Mouse (Mus musculus): ENCODE measurements around the gene Ggcx. TPM values are rescaled to one million over a fixed set of nuclear protein-coding genes. Genes with fewer than 3 reads are reported as not detected.
A peak's percentile ranks its signal among the peaks of the same experiment; 100 is the strongest.

Ggcx gene
- polyA plus RNA-seq, 1 experiment from 2014 or later: 18.7 TPM

DNA sequence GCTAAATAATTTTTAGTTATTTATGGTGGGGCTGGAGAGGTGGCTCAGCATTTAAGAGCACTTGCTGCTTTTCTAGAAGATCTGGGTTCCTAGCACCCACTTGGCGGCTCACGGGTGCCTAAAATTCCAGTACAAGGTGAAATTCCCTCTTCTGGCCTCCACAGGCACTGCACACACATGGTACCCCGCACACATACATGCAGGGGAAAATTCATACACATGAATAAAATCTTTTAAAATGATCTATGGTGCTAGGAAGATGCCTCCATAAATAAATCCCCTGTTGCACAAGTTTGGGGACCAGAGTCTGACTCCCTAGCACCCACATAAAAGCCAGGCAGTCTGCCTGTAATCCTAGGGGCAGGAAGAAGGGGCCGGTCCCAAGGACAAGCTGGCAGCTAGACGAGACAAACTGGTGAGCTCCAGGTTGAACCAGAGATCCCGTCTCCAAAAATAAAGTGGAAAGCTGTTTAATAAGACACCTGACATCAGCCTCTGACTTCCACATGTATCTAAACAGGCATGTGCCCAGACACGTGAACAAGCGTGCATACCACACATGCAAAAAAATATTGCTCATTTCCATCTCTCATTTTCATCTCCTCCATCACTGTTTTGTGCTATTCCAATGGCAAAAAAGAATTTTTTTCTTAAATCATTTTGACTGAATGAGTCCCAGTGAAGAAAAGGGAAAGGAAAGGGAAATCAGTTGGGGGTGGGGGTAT is 35.4 kb upstream of the Ggcx start:
- no peak overlapping the region for H3K4me2 ChIP-seq (replicated peaks)
- peaks cover 30% of the 10 kb centered on the region for H3K27me3 ChIP-seq
- WGBS: 86% methylated on average over 8 of the region's 8 CpGs
- no peaks in the 10 kb centered on the region for H3K36me3 ChIP-seq
- no peak for ATAC-seq
- H3K4me3 ChIP-seq (replicated peaks): no peak overlapping the region
- no peak overlapping the region for H3K27ac ChIP-seq
- H3K9me3 ChIP-seq: no peaks in the 10 kb centered on the region
- no peak overlapping the region for H3K9ac ChIP-seq (replicated peaks)
- peaks cover 4% of the 10 kb centered on the region; the same call in 1 of the 2 replicates for H3K4me1 ChIP-seq (replicated peaks)

DNA sequence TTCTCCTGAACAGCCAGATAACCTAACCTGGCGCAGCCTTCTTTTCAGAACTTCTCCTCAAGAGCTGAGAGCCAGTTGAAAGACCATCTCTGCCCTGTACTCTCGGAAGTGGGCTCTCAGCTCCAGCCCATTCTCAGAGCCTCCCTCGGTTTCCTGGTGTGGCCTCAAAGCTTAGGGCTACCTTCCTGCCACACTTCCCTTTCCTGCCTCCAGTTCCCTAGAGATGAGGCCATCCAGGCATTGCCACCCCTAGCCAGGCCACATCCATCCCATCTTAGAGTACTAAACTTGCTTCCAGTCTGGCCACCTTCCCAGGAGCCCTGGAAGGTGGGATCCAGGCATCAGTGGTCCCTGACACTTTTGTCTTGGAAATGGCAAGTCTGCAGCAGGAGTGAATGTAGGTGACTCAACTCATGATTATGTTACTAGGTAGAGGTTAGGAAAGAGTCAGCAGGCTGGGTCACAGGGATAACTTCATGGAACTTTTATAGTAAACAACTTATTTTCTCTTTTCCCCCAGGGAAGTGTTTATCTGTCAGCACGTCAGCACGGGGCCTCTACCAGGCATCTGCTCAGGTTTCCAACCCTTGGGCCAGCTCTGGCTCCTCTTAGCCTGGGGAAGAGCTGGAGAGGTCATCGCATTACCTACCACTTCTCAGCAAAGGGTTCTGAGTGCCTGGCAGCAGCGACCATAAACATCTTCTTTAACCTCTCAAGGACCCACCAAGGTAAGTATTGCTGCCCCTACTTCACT is 34.6 kb upstream of the Ggcx start:
- WGBS: 47% methylated on average over 7 of the region's 7 CpGs
- Histone ChIP-seq H3K9me3 (no peaks in the 10 kb centered on the region), H3K4me3 (replicated peaks) (peak overlapping the region; percentile 40), H3K27ac (no peak overlapping the region), H3K36me3 (no peaks in the 10 kb centered on the region), H3K4me1 (replicated peaks) (peaks cover 4% of the 10 kb centered on the region; the same call in 1 of the 2 replicates), H3K4me2 (replicated peaks) (peak overlapping the region; percentile 62), H3K27me3 (peaks cover 30% of the 10 kb centered on the region), H3K9ac (replicated peaks) (peak overlapping the region; percentile 58; the same call in 1 of the 2 replicates)
- no peak for ATAC-seq

DNA sequence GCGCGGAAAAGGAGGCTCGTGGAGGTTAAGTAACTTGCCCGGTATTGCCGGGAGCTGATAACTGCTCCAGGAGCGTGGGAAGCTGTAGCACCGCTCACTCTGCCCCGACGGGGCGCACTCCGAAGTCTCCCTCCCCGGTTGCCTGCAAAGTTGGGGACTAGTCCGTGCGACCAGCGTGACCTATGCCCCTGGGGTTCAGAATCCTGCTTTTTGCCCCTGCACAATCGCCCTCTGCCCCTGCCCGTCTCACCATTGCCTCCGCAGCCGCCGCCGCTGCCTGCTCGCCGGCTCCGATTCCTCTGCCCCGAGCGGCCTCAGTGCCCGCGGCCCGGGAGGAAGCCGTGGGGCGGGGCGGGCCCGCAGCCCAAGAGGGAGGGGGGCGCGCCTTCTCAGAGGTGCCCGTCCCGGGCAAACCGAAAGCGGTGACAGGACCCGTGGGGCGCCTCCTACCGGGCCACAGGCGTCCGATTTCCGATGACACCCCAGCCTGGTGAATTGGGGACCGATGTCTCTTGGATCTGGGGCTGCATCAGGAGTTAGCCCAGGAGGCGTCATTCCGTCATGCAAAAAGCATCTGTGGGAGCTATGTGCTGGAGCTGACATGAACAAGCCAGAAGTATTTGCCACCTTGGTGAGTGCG is 33.9 kb upstream of the Ggcx start, which contains the start of gene Vamp5:
Gene Vamp5, minus strand, starts transcription at position 338 of the 640 bp plus-strand sequence.
- peak within 1 kb of the TSS; percentile 58 for H3K9ac ChIP-seq (replicated peaks)
- ATAC-seq: peak; percentile 70
- peak within 1 kb of the TSS; percentile 40 for H3K4me3 ChIP-seq (replicated peaks)
- peaks cover 4% of the 10 kb centered on the region; the same call in 1 of the 2 replicates for H3K4me1 ChIP-seq (replicated peaks)
- H3K27me3 ChIP-seq: peaks cover 30% of the 10 kb centered on the region
- whole genome bisulfite sequencing: 2% methylated on average over 49 of the region's 49 CpGs
- no peak within 1 kb of the TSS for H3K27ac ChIP-seq
- no peaks in the 10 kb centered on the region for H3K9me3 ChIP-seq
- peak within 1 kb of the TSS; percentile 62 for H3K4me2 ChIP-seq (replicated peaks)
- H3K36me3 ChIP-seq: no peaks in the 10 kb centered on the region

DNA sequence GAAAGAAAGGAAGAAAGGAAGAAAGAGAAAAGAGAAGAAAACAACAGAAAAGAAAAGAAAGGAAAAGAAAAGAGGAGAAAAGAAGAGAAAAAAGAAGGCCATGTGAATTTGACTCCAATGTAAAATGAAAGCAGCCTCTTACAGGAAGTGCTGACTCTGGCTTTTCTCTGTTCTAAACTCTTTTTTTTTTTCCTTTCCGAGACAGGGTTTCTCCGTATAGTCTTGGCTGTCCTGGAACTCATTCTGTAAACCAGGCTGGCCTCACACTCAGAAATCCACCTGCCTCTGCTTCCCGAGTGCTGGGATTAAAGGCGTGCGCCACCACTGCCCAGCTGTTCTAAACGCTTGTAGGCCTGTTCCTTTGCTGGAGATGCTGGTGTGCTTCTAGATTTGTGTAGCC is 31.6 kb upstream of the Ggcx start:
- H3K36me3 ChIP-seq: no peaks in the 10 kb centered on the region
- no peak overlapping the region for H3K27ac ChIP-seq
- peaks cover 30% of the 10 kb centered on the region for H3K27me3 ChIP-seq
- H3K4me3 ChIP-seq (replicated peaks): no peak overlapping the region
- no peak overlapping the region for H3K4me2 ChIP-seq (replicated peaks)
- H3K4me1 ChIP-seq (replicated peaks): peaks cover 4% of the 10 kb centered on the region; the same call in 1 of the 2 replicates
- no peak for ATAC-seq
- no peaks in the 10 kb centered on the region for H3K9me3 ChIP-seq
- H3K9ac ChIP-seq (replicated peaks): no peak overlapping the region
- 86% methylated on average over 6 of the region's 6 CpGs for WGBS

DNA sequence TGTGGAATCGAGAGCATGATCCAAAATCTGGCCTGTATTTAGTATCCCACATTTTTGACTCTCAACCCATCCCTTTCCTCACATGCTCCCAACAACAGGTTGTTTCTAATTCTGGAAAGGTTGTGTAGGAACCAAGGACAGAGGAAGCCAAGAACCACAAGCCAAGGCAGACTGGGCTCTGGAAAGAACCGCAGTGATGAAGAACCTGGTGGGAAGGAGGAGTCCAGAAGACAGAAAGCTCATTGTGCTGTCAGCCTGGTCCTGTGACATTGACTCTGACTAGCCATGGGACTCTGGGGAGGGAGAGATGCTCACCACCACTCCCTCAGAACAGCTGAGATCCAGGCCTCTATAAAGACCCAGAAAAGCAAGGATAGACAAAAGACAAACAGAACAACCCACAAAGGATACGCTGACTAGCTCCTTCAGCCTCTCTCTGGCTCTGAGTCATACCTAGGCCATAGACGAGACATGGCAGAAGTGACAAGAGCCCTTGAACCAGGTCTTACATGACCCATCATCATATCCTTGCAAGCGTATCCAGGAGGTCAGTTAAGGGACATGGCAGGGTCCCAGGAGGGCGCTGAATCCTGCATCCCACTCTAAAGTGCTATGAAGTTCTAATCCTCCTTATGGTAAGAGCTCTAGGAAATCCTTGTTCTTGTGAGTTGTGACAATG is 30.8 kb upstream of the Ggcx start:
- 83% methylated on average over 6 of the region's 6 CpGs for WGBS
- peaks cover 30% of the 10 kb centered on the region for H3K27me3 ChIP-seq

DNA sequence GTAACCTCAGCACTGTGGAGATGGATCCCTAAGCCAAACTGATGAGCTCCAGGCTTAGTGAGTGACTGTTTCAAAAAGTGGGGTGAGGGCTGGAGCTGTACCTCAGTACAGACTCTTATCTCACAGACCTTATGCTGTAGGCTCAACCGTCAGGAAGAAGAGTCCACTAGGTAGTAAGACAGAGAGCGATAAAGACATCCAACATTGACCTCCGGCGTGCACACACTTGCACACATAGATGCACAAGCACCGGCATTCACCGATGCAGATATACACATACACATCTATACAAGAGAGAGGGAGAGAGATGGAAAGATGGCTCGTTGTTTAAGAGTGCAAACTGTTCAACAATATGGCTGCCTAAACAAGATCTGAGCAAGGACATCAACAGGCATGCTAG is 30.2 kb upstream of the Ggcx start:
- WGBS: 96% methylated on average over 7 of the region's 7 CpGs
- ATAC-seq: no peak
- Histone ChIP-seq H3K4me3 (replicated peaks) (no peak overlapping the region), H3K27me3 (peaks cover 26% of the 10 kb centered on the region), H3K9me3 (no peaks in the 10 kb centered on the region), H3K4me2 (replicated peaks) (no peak overlapping the region), H3K4me1 (replicated peaks) (peaks cover 4% of the 10 kb centered on the region; the same call in 1 of the 2 replicates), H3K9ac (replicated peaks) (no peak overlapping the region), H3K27ac (no peak overlapping the region), H3K36me3 (no peaks in the 10 kb centered on the region)

More for the DNA sequence above, 30.8 kb upstream of the Ggcx start:
- Histone ChIP-seq H3K4me3 (replicated peaks) (no peak overlapping the region), H3K4me2 (replicated peaks) (no peak overlapping the region), H3K36me3 (no peaks in the 10 kb centered on the region), H3K4me1 (replicated peaks) (peaks cover 4% of the 10 kb centered on the region; the same call in 1 of the 2 replicates), H3K27ac (no peak overlapping the region), H3K9ac (replicated peaks) (no peak overlapping the region), H3K9me3 (no peaks in the 10 kb centered on the region)
- ATAC-seq: no peak

DNA sequence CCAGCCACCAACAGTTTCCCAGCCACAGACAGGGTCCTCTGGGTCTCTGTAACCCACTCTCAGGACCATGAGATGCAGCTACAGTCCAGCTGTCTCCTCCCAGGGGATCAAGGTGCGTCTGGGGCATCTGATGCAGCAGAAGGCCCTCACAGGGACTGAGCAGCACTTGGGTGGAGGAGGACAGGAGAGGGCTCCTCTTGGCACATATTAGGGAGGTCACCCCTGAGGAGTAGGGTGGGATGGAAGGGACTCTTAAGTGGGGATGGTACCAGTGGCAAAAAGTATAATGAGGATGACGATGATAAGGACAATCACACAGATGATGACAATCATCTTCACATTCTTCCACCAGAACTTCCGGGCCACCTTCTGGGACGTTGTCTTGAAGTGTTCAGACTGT is 28.9 kb upstream of the Ggcx start:
- peaks cover 12% of the 10 kb centered on the region for H3K4me1 ChIP-seq (replicated peaks)
- no peaks in the 10 kb centered on the region for H3K36me3 ChIP-seq
- H3K27ac ChIP-seq: no peak overlapping the region
- H3K27me3 ChIP-seq: peaks cover 13% of the 10 kb centered on the region
- no peak overlapping the region for H3K4me3 ChIP-seq (replicated peaks)
- 89% methylated on average over 4 of the region's 4 CpGs for WGBS
- no peak overlapping the region for H3K9ac ChIP-seq (replicated peaks)
- H3K9me3 ChIP-seq: no peaks in the 10 kb centered on the region
- no peak overlapping the region for H3K4me2 ChIP-seq (replicated peaks)
- ATAC-seq: no peak

DNA sequence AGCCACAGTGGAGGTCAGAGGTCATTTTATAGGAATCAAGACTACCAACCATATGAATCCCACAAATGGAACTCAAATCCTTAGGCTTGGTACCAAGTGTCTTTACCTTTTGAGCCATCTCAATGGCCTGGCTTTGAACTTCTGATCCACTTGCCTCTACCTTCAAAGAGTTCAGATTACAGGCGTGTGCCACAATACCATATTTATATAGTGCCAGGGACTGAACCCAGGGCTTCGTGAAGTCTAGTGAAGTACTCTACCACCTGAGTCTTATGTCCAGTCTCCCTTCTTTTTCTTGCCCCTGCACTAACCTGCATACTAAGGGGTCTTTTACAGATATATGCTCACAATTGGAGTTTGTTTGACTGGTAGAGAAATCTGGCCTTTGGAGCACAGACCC is 27.5 kb upstream of the Ggcx start:
- Histone ChIP-seq H3K9ac (replicated peaks) (no peak overlapping the region), H3K4me3 (replicated peaks) (no peak overlapping the region), H3K27ac (no peak overlapping the region), H3K4me1 (replicated peaks) (peaks cover 12% of the 10 kb centered on the region), H3K9me3 (no peaks in the 10 kb centered on the region), H3K36me3 (no peaks in the 10 kb centered on the region), H3K27me3 (peaks cover 11% of the 10 kb centered on the region), H3K4me2 (replicated peaks) (no peak overlapping the region)
- no peak for ATAC-seq
- WGBS: 92% methylated on average over 2 of the region's 2 CpGs

DNA sequence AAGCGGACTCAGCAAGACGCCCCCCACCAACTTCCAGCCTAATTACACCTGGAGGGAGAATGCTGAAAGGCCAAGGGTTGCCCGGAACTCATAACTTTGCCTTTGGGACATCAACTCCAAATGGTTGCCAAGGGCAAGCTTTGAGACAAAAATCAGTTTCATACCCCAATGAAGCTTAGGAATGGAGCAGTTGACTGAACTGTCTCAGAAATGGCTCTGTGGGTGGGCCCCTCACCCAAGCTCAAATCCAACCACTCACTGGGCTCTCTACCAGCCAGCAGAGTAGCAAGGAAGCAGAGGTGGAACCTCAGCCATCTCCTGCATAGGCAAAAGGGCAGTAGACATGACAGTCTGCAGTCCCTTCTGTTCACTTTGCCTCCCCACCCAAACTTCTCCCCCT is 26.3 kb upstream of the Ggcx start:
- Histone ChIP-seq H3K4me2 (replicated peaks) (no peak overlapping the region), H3K36me3 (no peaks in the 10 kb centered on the region), H3K27ac (no peak overlapping the region), H3K9ac (replicated peaks) (no peak overlapping the region), H3K27me3 (peaks cover 10% of the 10 kb centered on the region; the same call in 1 of the 2 replicates), H3K9me3 (no peaks in the 10 kb centered on the region), H3K4me3 (replicated peaks) (no peak overlapping the region), H3K4me1 (replicated peaks) (peaks cover 12% of the 10 kb centered on the region)
- ATAC-seq: no peak
- 73% methylated on average over 3 of the region's 3 CpGs for WGBS

DNA sequence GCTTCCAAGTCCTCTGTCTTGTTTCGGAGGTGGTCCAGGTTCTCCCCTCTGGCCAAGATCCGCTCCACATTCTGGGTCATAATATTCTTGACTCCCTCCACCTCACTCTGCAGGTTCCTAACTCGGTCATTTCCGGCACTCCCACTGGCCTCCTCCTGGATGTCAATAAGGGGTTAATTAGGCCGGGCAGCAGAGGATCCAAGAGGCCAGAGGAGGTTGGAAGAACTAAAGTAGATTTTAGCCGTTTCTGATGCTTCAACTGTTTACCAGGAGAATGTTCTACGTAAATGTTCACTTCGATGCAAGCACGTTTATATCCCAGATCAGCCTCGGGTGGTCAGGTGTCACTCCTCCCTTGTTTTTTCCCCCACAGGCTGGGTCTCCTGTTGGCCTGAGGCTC is 25.8 kb upstream of the Ggcx start:
- H3K27me3 ChIP-seq: peaks cover 12% of the 10 kb centered on the region
- H3K9ac ChIP-seq (replicated peaks): no peak overlapping the region
- H3K4me3 ChIP-seq (replicated peaks): no peak overlapping the region
- H3K4me1 ChIP-seq (replicated peaks): peaks cover 12% of the 10 kb centered on the region
- ATAC-seq: no peak
- H3K4me2 ChIP-seq (replicated peaks): no peak overlapping the region
- H3K36me3 ChIP-seq: no peaks in the 10 kb centered on the region
- WGBS: 74% methylated on average over 10 of the region's 10 CpGs
- no peak overlapping the region for H3K27ac ChIP-seq
- H3K9me3 ChIP-seq: no peaks in the 10 kb centered on the region

DNA sequence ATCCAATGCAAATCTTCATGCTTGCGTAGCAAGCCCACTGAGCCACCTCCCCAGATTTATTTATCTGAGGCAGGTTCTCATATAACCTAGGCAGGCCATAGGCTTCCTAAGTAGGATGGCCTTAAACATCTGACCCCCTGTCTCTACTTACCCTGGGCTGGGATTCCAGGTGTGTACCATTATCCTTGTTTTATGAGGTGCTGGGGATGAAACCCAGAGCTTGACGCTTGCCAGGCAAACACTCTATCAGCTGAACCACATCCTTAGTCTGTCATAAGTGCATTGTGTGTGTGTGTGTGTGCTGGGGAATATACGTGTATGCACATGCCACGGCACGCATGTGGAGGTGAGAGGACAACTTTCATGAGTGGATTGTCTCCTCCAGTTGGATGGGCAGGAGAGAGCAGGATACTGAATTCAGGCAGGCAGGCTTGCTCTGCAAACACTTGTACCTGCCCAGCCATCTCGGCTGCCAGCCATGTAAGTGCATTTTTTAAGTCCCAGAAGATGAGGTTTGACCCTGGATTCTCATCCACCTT is 25.2 kb upstream of the Ggcx start:
- WGBS: 95% methylated on average over 6 of the region's 6 CpGs
- no peak for ATAC-seq
- Histone ChIP-seq H3K36me3 (no peaks in the 10 kb centered on the region), H3K27me3 (peaks cover 12% of the 10 kb centered on the region), H3K9ac (replicated peaks) (no peak overlapping the region), H3K4me2 (replicated peaks) (no peak overlapping the region), H3K9me3 (no peaks in the 10 kb centered on the region), H3K4me1 (replicated peaks) (peaks cover 12% of the 10 kb centered on the region), H3K27ac (no peak overlapping the region), H3K4me3 (replicated peaks) (no peak overlapping the region)
